Mouse (Mus musculus) G1E (cell line): ENCODE results near the gene Rhoh. TPM values are rescaled to one million over a fixed set of nuclear protein-coding genes. Genes with fewer than 3 reads are reported as not detected.
A peak's percentile ranks its signal among the peaks of the same experiment; 100 is the strongest.

Experiments used
- ATAC-seq: 2 replicates; pipeline ENCODE4 v1.8.0; 2016; ENCODE audit warnings: mild to moderate bottlenecking; ENCODE audit not compliant: insufficient number of reproducible peaks, poor library complexity, low FRiP score, severe bottlenecking; ENCODE audit errors: extremely low read depth
- DNase-seq: peaks from one replicate; pipeline ENCODE4 v3.0.0; 2012; ENCODE audit warnings: low spot score
- H3K27me3 ChIP-seq: 2 replicates; pipeline ENCODE4 v1.6.1; 2012; ENCODE audit warnings: mild to moderate bottlenecking, low read length, inconsistent platforms; ENCODE audit not compliant: insufficient read depth
- H3K36me3 ChIP-seq: replicated peaks from 2 replicates; pipeline ENCODE3; 2012; ENCODE audit warnings: mild to moderate bottlenecking, inconsistent platforms
- H3K4me1 ChIP-seq: 2 replicates; pipeline ENCODE4 v1.6.1; 2012; ENCODE audit warnings: low read depth, low read length, inconsistent platforms, mixed read lengths; ENCODE audit not compliant: insufficient read depth
- H3K4me3 ChIP-seq: 2 replicates; pipeline ENCODE4 v1.5.1; 2012; ENCODE audit warnings: low read depth, mild to moderate bottlenecking, inconsistent platforms, low read length, moderate library complexity, mixed read lengths
- H3K9me3 ChIP-seq: replicated peaks from 2 replicates; pipeline ENCODE4 v1.6.1; 2012; ENCODE audit warnings: inconsistent platforms
- CTCF ChIP-seq: IDR thresholded peaks from 2 replicates; pipeline ENCODE4 v1.5.1; 2012; ENCODE audit warnings: low read depth, low read length, inconsistent platforms, mixed read lengths
- GATA1 ChIP-seq: IDR thresholded peaks from 2 replicates; pipeline ENCODE4 v1.6.1; 2012; ENCODE audit warnings: borderline replicate concordance, low read length, inconsistent platforms, mixed read lengths
- GATA2 ChIP-seq: IDR thresholded peaks from 2 replicates; pipeline ENCODE4 v1.6.1; 2012; ENCODE audit warnings: low read depth, low read length, inconsistent platforms, borderline replicate concordance
- POLR2AphosphoS5 ChIP-seq: IDR thresholded peaks from 2 replicates; pipeline ENCODE4 v1.6.1; 2012; ENCODE audit warnings: low read depth, low read length, inconsistent platforms; ENCODE audit not compliant: insufficient replicate concordance
- TAL1 ChIP-seq: conservative IDR thresholded peaks from 2 replicates; pipeline ENCODE4 v1.6.1; 2012; ENCODE audit warnings: low read depth, low read length, inconsistent platforms, mixed read lengths
- polyA plus RNA-seq: library from polyadenylated mRNA; stranded (reverse); fragments of >175 nt; gene quantifications from 2 replicates; pipeline ENCODE4 v1.2.3, GENCODE M21; 2012
- total RNA-seq, 2 experiments: library from RNA; stranded (forward) in 1 of 2; stranded (reverse) in 1 of 2; fragments of 200-1000 nt in 1 of 2; fragments of >200 nt in 1 of 2; fragmentation: Nextera tagmentation in 1 of 2; gene quantifications; 2 replicates each; pipeline ENCODE4 v1.2.3; 2014 to 2017

Rhoh gene
- total RNA-seq (2014; fragmentation: Nextera tagmentation) (not detected in 2 replicates), total RNA-seq (2017) (0.12 and 0.49 TPM in 2 replicates), polyA plus RNA-seq (not detected in 2 replicates)

- TF ChIP-seq TAL1 (no peak), POLR2AphosphoS5 (no peak), GATA1 (no peak), CTCF (no peak), GATA2 (no peak)
- Histone ChIP-seq H3K9me3 (no peaks in the 10 kb centered on the region), H3K4me1 (no peaks in the 10 kb centered on the region), H3K36me3 (no peaks in the 10 kb centered on the region), H3K27me3 (peaks cover 8% of the 10 kb centered on the region; the same call in 1 of the 2 replicates), H3K4me3 (no peak within 1 kb of the TSS)
- no peak for ATAC-seq
- no peak for DNase-seq
Measured at GRCm38 (mm10) chr5:65861154-65861944, at the start of gene Rhoh. TSS of gene Rhoh (plus strand) at chr5:65861213.

GRCm38 (mm10) chr5:65823601-65824133 lies 37.3 kb upstream of the Rhoh start:
- H3K4me3 ChIP-seq = no peak overlapping the region
- peaks cover 4% of the 10 kb centered on the region; the same call in 1 of the 2 replicates for H3K4me1 ChIP-seq
- no peaks in the 10 kb centered on the region for H3K27me3 ChIP-seq
- DNase-seq = no peak
- TF ChIP-seq GATA2 (no peak), CTCF (peak; percentile 35; the same call in 1 of the 2 replicates)
- no peak for ATAC-seq
- H3K36me3 ChIP-seq = peaks cover 85% of the 10 kb centered on the region
- no peaks in the 10 kb centered on the region for H3K9me3 ChIP-seq

- H3K4me1 ChIP-seq = peaks cover 4% of the 10 kb centered on the region; the same call in 1 of the 2 replicates
- H3K27me3 ChIP-seq = no peaks in the 10 kb centered on the region
- H3K36me3 ChIP-seq = peaks cover 79% of the 10 kb centered on the region
- TF ChIP-seq GATA1 (no peak), CTCF (no peak)
- DNase-seq (no peak), ATAC-seq (no peak)
- H3K9me3 ChIP-seq = no peaks in the 10 kb centered on the region
- H3K4me3 ChIP-seq = no peak overlapping the region
Measured at GRCm38 (mm10) chr5:65826476-65826875, 34.5 kb upstream of the Rhoh start.

GRCm38 (mm10) chr5:65827102-65827501 lies 33.9 kb upstream of the Rhoh start:
- Histone ChIP-seq H3K36me3 (peaks cover 80% of the 10 kb centered on the region), H3K27me3 (no peaks in the 10 kb centered on the region), H3K9me3 (no peaks in the 10 kb centered on the region), H3K4me1 (peaks cover 4% of the 10 kb centered on the region; the same call in 1 of the 2 replicates), H3K4me3 (no peak overlapping the region)
- ATAC-seq = no peak
- TF ChIP-seq GATA2 = no peak
- no peak for TF ChIP-seq POLR2AphosphoS5
- no peak for TF ChIP-seq GATA1
- TF ChIP-seq CTCF = no peak
- TF ChIP-seq TAL1 = no peak
- DNase-seq = no peak

GRCm38 (mm10) chr5:65828261-65828660 lies 32.8 kb upstream of the Rhoh start:
- Histone ChIP-seq H3K9me3 (no peaks in the 10 kb centered on the region), H3K4me1 (no peaks in the 10 kb centered on the region), H3K4me3 (no peak overlapping the region), H3K27me3 (no peaks in the 10 kb centered on the region), H3K36me3 (peaks cover 79% of the 10 kb centered on the region)
- DNase-seq (no peak), ATAC-seq (no peak)
- TF ChIP-seq POLR2AphosphoS5 = no peak
- TF ChIP-seq CTCF = no peak
- no peak for TF ChIP-seq TAL1
- no peak for TF ChIP-seq GATA1
- no peak for TF ChIP-seq GATA2

- no peak for TF ChIP-seq TAL1
- no peak for DNase-seq
- H3K9me3 ChIP-seq = no peaks in the 10 kb centered on the region
- no peaks in the 10 kb centered on the region for H3K27me3 ChIP-seq
- H3K4me3 ChIP-seq = no peak overlapping the region
- peaks cover 75% of the 10 kb centered on the region for H3K36me3 ChIP-seq
- no peaks in the 10 kb centered on the region for H3K4me1 ChIP-seq
- ATAC-seq = no peak
Measured at GRCm38 (mm10) chr5:65829059-65829458, 32.0 kb upstream of the Rhoh start.
